Mouse (Mus musculus): ENCODE results near the gene Fgfrl1.

DNA sequence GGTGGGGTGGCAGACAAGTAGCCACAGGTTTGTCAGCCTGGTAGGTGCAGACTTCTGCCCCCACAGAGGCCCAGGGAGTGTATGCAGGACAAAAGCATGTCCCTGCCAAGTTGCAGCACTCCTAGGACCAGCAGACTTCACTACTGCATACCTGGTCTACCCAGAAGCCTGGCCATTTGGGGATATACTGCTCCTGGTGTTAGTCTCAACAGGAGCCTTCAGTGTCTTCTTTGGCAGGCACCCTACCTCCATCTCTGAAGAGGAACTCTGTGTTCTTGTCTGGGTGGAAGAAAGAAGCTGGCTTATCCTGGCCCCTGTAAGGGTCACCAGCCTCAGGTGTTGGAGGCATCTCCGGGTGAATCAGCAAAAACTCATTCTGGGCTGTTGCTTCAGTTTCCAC, 23.8 kb downstream of the Fgfrl1 start:
- no peak for TF ChIP-seq CTCF (IDR thresholded peaks at IDR 0.05; ENCODE audit: control insufficient read depth, insufficient read depth, insufficient read length)
- no peak for TF ChIP-seq MAX (IDR thresholded peaks at IDR 0.05)
- TF ChIP-seq CEBPB (IDR thresholded peaks at IDR 0.05; ENCODE audit: low read depth), result no peak
- no peak for TF ChIP-seq MYOD1 (IDR thresholded peaks at IDR 0.05; ENCODE audit: control insufficient read depth, insufficient read length, low read depth)
